Mouse (Mus musculus) lung, adult 2 months (tissue): ENCODE measurements around the gene Kdm5b. TPM values are rescaled to one million over a fixed set of nuclear protein-coding genes. Genes with fewer than 3 reads are reported as not detected.
A peak's percentile ranks its signal among the peaks of the same experiment; 100 is the strongest.

ENCODE experiments used
- DNase-seq: peaks from one replicate; pipeline ENCODE4 v3.0.0; 2022
- H3K4me1 ChIP-seq: fragments of 200-500 bp; 2 replicates; pipeline ENCODE4 v1.6.1; 2011; ENCODE audit warnings: low read length; ENCODE audit not compliant: control insufficient read depth, insufficient read depth
- H3K4me3 ChIP-seq: fragments of 200-500 bp; replicated peaks from 2 replicates; pipeline ENCODE3; 2011; ENCODE audit warnings: low read depth, mild to moderate bottlenecking, control low read depth, low read length; ENCODE audit errors: extremely low read depth
- CTCF ChIP-seq: fragments of 200-500 bp; IDR thresholded peaks from 2 replicates; pipeline ENCODE4 v1.5.1; 2011; ENCODE audit warnings: mild to moderate bottlenecking, low read length, control low read depth; ENCODE audit not compliant: insufficient read depth
- POLR2A ChIP-seq: fragments of 200-500 bp; IDR thresholded peaks from 2 replicates; pipeline ENCODE4 v1.6.1; 2011; ENCODE audit warnings: low read depth, mild to moderate bottlenecking, control low read depth, low read length, borderline replicate concordance; ENCODE audit errors: extremely low read depth
- WGBS: fragments of 180-500 bp; shearing (Covaris S2); methylation state at CpG from one replicate; pipeline ENCODE4 v1.1.7; 2018; 5-methylcytosine and 5-hydroxymethylcytosine counted together
- polyA plus RNA-seq: library from polyadenylated mRNA; depleted of rRNA; stranded (reverse); fragments of >200 nt; gene quantifications from 2 replicates; pipeline ENCODE4 v1.2.3, GENCODE M21; 2012

The Kdm5b gene
- polyA plus RNA-seq, 1 experiment: 10.1 TPM

DNA sequence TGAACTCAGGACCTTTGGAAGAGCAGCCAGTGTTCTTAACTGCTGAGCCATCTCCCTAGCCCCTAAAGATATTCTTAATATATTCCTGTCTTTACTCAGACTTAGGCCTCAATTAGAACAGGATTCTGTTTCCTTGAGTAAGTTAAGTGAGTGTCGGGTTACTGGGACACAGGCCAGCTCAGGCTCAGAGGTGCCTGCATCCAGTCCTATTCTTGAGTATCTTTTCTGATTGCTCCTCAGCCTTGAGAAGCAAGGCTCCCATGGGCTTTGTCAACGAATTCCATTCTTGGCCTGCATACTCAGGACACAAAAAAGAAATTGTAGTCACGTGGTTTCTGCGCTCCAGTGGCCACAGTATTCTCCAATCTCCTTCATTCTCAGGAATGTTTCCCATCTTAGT lies 11.7 kb upstream of the Kdm5b start:
- Histone ChIP-seq H3K4me1 (no peaks in the 10 kb centered on the region), H3K4me3 (no peak overlapping the region)
- 60% methylated on average over 4 of the region's 4 CpGs for WGBS
- no peak for DNase-seq
- TF ChIP-seq POLR2A: no peak
- no peak for TF ChIP-seq CTCF

GRCm38 (mm10) chr1:134549632-134550132 lies 10.3 kb upstream of the Kdm5b start, which contains the start of gene Mgat4e:
TSS of gene Mgat4e (minus strand) at chr1:134549682.
- TF ChIP-seq CTCF (no peak), POLR2A (no peak)
- no peak for DNase-seq
- Histone ChIP-seq H3K4me3 (no peak within 1 kb of the TSS), H3K4me1 (no peaks in the 10 kb centered on the region)
- WGBS: 38% methylated on average over 7 of the region's 7 CpGs

GRCm38 (mm10) chr1:134551869-134552268 lies 8.1 kb upstream of the Kdm5b start:
- 69% methylated on average over 3 of the region's 3 CpGs for WGBS

GRCm38 (mm10) chr1:134552396-134552795 lies 7.6 kb upstream of the Kdm5b start:
- TF ChIP-seq CTCF (no peak), POLR2A (no peak)
- Histone ChIP-seq H3K4me3 (no peak overlapping the region), H3K4me1 (peaks cover 3% of the 10 kb centered on the region; the same call in 1 of the 2 replicates)
- no peak for DNase-seq
- 58% methylated on average over 3 of the region's 3 CpGs for WGBS

More at GRCm38 (mm10) chr1:134551869-134552268, 8.1 kb upstream of the Kdm5b start:
- no peak overlapping the region for H3K4me3 ChIP-seq
- DNase-seq: no peak
- H3K4me1 ChIP-seq: no peaks in the 10 kb centered on the region
- TF ChIP-seq CTCF (no peak), POLR2A (no peak)

DNA sequence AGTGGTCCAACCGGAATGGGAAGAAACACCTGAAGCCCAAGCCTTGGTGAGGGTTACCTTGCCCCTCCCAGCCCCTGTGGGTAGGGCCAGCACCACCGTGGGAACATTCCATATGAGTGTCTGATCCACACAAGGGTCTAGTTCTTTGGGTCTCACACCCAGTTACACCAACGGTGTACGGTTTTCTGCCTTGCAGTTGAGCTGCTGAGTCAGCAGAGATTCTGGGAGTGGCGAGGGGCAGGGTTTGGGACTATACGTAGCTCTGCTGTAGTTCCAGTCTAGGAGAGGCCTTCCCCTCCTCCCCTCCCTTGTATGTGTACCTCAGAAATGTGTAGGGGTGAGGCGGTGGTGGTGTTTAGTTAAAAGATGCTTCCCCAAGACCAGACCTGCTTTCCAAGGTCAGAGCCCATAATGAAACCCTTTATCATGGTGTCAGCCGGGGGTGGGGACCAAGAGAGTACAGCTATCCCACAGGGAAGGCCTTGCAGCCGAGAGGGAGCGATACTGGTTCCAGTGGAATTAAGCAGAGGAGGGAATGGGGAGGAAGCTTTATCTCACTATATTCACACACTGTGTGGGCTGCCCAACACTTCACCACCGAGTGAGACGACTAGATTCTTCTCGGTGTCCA lies 4.6 kb upstream of the Kdm5b start:
- peak; percentile 34 for DNase-seq
- no peak overlapping the region for H3K4me3 ChIP-seq
- 41% methylated on average over 13 of the region's 13 CpGs for WGBS
- peaks cover 5% of the 10 kb centered on the region; the same call in 1 of the 2 replicates for H3K4me1 ChIP-seq
- TF ChIP-seq CTCF (no peak), POLR2A (no peak)

GRCm38 (mm10) chr1:134555871-134556670 lies 3.9 kb upstream of the Kdm5b start:
- Histone ChIP-seq H3K4me3 (peak overlapping the region; percentile 85), H3K4me1 (peaks cover 5% of the 10 kb centered on the region; the same call in 1 of the 2 replicates)
- no peak for DNase-seq
- WGBS: 1% methylated on average over 45 of the region's 46 CpGs
- no peak for TF ChIP-seq CTCF
- 0 out of 2 replicates have a peak, but pooled peaks have one; percentile 5 for TF ChIP-seq POLR2A

DNA sequence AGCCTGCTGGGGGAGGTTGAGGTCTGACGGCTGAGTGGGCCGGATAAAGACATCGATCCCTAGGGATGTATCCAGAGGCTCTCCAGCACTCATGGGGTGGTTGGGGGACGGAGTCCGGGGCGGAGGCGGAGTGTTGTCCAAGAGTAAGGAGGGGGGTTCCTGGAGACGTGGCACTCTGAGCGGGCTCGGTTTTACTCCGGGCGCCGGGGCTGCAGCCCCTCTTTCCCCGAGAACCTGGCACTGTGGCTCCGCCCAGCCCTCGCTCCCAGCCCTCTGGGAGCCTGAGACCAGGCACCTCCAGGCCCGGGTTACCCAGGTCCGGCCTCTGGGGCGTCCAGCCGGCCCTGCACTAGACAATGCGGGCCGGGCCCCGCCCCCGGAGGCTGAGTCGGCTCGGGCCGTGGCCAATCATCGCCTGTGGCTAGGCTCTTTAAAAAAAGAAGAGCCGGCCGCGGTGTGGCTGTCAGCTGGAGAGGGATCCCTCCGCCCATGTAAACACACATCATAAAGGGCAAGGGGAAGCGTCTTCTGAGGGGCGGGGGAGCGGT lies 3.2 kb upstream of the Kdm5b start:
- DNase-seq: peak; percentile 89
- 1% methylated on average over 35 of the region's 35 CpGs for WGBS
- H3K4me3 ChIP-seq: peak overlapping the region; percentile 85

GRCm38 (mm10) chr1:134558511-134558910 lies 1.5 kb upstream of the Kdm5b start:
- WGBS: 79% methylated on average over 5 of the region's 5 CpGs
- no peak for TF ChIP-seq CTCF
- TF ChIP-seq POLR2A: no peak
- Histone ChIP-seq H3K4me3 (no peak overlapping the region), H3K4me1 (peaks cover 7% of the 10 kb centered on the region; the same call in 1 of the 2 replicates)
- DNase-seq: no peak

More for the DNA sequence above, 3.2 kb upstream of the Kdm5b start:
- TF ChIP-seq CTCF: no peak
- peak; percentile 83; the same call in 1 of the 2 replicates for TF ChIP-seq POLR2A
- peaks cover 7% of the 10 kb centered on the region; the same call in 1 of the 2 replicates for H3K4me1 ChIP-seq

DNA sequence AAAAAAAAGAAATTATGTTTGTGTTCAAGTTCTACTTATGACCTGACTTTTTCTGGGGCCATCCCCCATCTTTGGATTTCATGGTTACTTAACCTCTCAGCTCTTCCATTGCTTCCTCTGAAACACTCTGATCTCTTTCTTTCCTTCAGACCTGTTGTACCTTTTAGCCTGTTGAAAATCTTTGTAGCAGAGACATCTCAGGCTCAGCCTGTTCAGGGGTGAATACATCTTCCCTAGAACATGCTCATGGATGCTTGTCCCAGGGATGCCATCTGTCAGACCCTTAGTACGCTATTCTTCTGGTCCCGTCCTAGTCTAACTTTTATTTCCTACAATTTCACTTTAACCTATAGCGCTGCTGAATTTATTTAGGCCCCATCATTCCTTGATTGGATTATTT lies 745 bp upstream of the Kdm5b start:
- 82% methylated on average over 3 of the region's 3 CpGs for WGBS
- DNase-seq: no peak
- Histone ChIP-seq H3K4me1 (peaks cover 7% of the 10 kb centered on the region; the same call in 1 of the 2 replicates), H3K4me3 (no peak overlapping the region)
- TF ChIP-seq POLR2A (no peak), CTCF (no peak)

GRCm38 (mm10) chr1:134560396-134560795 lies 425 bp downstream of the Kdm5b start:
- TF ChIP-seq CTCF (no peak), POLR2A (no peak)
- no peak for DNase-seq
- Histone ChIP-seq H3K4me3 (peak overlapping the region; percentile 74), H3K4me1 (peaks cover 7% of the 10 kb centered on the region; the same call in 1 of the 2 replicates)
- WGBS: 1% methylated on average over 49 of the region's 50 CpGs
